Mouse (Mus musculus) adrenal gland, adult 2 months (tissue): ENCODE measurements around the gene Cdkal1. TPM values are rescaled to one million over a fixed set of nuclear protein-coding genes. Genes with fewer than 3 reads are reported as not detected.

Source experiments
- DNase-seq: peaks from one replicate; pipeline ENCODE4 v3.0.0; 2021
- polyA plus RNA-seq: library from polyadenylated mRNA; depleted of rRNA; stranded (reverse); fragments of >200 nt; gene quantifications from 2 replicates; pipeline ENCODE4 v1.2.3, GENCODE M21; 2012; rRNA removed
- total RNA-seq, 2 experiments: library from RNA; stranded (reverse); gene quantifications; 2 replicates each; pipeline ENCODE4 v1.2.3; 2021

Cdkal1 gene
- total and polyA plus RNA-seq, 3 experiments: 0.73 to 29.0 (median 22.0) TPM

- no peak for DNase-seq
Measured at GRCm38 (mm10) chr13:29179861-29180260, 675.6 kb downstream of the Cdkal1 start.

- no peak for DNase-seq
Measured at GRCm38 (mm10) chr13:29179260-29179659, 676.2 kb downstream of the Cdkal1 start.

GRCm38 (mm10) chr13:29177889-29178486 is 677.5 kb downstream of the Cdkal1 start:
- peak; percentile 37 for DNase-seq

- DNase-seq: no peak
Measured at GRCm38 (mm10) chr13:29169356-29169755, 686.1 kb downstream of the Cdkal1 start.

- no peak for DNase-seq
Measured at GRCm38 (mm10) chr13:29164845-29165524, 690.5 kb downstream of the Cdkal1 start.

GRCm38 (mm10) chr13:29162867-29163514 is 692.5 kb downstream of the Cdkal1 start:
- DNase-seq: peak; percentile 47

- peak; percentile 38 for DNase-seq
Measured at GRCm38 (mm10) chr13:29162444-29162843, 693.0 kb downstream of the Cdkal1 start.

GRCm38 (mm10) chr13:29161436-29161835 is 694.0 kb downstream of the Cdkal1 start:
- no peak for DNase-seq

- DNase-seq: peak; percentile 19
Measured at GRCm38 (mm10) chr13:29156703-29157102, 698.8 kb downstream of the Cdkal1 start.

GRCm38 (mm10) chr13:29155297-29155696 is 700.2 kb downstream of the Cdkal1 start:
- DNase-seq: no peak

GRCm38 (mm10) chr13:29150120-29150519 is 705.4 kb downstream of the Cdkal1 start:
- DNase-seq: no peak

- DNase-seq: no peak
Measured at GRCm38 (mm10) chr13:29149404-29149803, 706.1 kb downstream of the Cdkal1 start.

GRCm38 (mm10) chr13:29148616-29149015 is 706.9 kb downstream of the Cdkal1 start:
- DNase-seq: peak; percentile 46

Other genes starting within 250 kb of the Cdkal1 start
- gene E2f3, start 130.4 kb upstream of the Cdkal1 start, total RNA-seq: 10 to 100 TPM in 1 of 2 experiments, 1 to 10 TPM in 1; 8.4 to 11.6 TPM
- gene E2f3, start 130.4 kb upstream of the Cdkal1 start, polyA plus RNA-seq: 2.3 and 2.4 TPM in 2 replicates